Mouse (Mus musculus) heart, postnatal 0 days (tissue): Measurements from ENCODE around the gene Cdk7.

ENCODE experiments used
- CTCF ChIP-seq: IDR thresholded peaks from 2 replicates; pipeline ENCODE4 v1.5.1; 2016; ENCODE audit warnings: antibody characterized with exemption, control low read depth, low read depth
- EP300 ChIP-seq: IDR thresholded peaks from 2 replicates; pipeline ENCODE4 v1.6.1; 2016; ENCODE audit warnings: antibody characterized with exemption, low read depth

- TF ChIP-seq CTCF (no peak), EP300 (no peak)
Measured at GRCm38 (mm10) chr13:100715467-100715866, 15.3 kb downstream of the Cdk7 start.
